Mouse (Mus musculus): ENCODE results near the gene Rpl3.
A peak's percentile ranks its signal among the peaks of the same experiment; 100 is the strongest.

The Rpl3 gene

DNA sequence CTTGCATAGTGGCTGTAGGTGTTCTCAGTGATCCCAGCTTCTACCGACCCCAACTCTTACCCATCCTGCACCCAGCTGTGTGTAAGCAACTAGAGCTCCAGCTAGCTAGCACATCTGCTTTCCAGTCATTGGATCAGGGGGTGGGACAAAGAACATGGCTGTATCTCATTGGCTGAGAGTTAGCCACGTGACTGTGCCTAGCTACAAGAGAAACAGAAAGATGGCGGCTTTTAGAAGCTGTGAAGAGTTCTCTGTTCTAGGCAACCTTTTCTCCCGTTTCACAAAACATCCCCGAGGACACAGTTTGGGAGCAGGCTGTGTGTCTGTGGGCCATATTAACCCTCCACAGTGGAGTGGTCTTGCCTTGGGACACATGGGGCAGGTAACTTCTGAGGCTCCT is 23.6 kb upstream of the Rpl3 start:
- DNase-seq (ENCODE audit: low spot score in 2 of 2) = no peak

DNA sequence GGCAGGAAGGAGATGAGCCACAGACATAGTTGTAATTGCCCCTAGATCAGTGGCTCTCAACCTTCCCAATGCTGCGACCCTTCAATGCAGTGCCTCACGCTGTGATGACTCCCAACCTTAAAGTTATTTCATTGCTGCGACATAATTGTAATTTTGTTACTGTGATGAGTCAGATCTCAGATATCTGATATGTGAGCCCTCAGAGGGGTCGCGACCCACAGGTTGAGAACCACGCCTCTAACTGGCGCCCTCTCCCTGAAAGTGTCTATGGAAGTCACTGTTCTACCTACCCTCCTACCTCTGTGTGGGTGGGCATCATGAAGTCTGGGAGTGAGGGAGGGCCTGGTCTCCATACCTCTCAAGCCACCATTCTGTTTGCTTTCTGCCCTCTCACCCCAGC is 22.7 kb upstream of the Rpl3 start:
- no peak for DNase-seq (ENCODE audit: low spot score in 2 of 2)

DNA sequence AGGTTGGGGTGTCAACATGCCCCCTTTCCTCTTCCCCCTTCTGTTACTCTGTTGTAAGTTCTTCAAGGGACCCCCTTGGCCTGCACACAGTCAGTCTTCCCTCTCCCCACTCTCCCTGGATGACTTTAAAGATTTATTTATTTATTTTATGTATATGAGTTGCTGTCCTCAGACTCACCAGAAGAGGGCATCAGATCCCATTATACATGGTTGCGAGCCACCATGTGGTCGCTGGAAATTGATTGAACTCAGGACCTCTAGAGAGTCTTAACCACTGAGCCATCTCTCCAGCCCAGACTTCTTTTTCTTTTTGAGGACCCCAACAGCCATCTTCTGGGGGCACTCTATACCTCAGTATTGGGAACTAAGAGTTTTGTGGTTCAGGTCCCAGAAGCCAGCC is 20.8 kb upstream of the Rpl3 start:
- no peak for DNase-seq (ENCODE audit: low spot score in 2 of 2)

DNA sequence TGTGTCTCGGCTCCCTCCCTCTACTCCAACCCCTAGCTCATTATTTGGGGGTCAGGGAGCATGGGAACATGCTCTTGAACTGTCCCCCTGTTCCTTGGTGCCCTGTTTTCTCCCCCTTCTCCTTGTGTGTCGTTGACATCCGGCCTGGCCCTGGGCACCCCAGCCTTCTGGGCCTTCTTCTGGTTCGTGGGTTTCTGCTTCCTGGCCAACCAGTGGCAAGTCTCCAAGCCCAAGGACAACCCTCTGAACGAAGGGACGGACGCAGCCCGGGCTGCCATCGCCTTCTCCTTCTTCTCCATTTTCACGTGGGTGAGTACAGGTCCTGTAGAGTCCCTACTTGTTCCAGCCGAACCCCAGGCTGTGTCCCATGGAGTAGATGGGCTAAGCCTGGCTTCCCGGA is 19.8 kb upstream of the Rpl3 start:
- no peak for DNase-seq (ENCODE audit: low spot score in 2 of 2)

DNA sequence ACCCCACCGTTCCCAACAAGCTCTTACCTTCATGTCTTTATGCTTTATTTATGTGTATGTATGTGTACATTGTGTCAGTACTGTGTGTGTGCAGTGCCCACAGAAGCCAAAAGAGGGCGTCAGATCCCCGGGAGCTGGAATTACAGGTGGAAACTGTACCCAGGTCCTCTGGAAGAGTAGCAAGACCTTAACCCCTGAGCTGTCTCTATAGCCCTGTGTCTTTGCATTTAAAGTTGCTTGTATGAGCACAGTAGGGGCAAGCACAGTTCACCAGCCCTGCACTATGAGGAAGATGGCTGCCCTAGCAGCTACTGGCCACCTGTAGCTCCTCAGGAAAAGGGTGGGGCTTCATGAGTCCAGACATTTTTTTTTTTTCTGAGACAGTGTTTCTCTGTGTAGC is 15.9 kb upstream of the Rpl3 start:
- DNase-seq (ENCODE audit: low spot score in 2 of 2) = no peak

DNA sequence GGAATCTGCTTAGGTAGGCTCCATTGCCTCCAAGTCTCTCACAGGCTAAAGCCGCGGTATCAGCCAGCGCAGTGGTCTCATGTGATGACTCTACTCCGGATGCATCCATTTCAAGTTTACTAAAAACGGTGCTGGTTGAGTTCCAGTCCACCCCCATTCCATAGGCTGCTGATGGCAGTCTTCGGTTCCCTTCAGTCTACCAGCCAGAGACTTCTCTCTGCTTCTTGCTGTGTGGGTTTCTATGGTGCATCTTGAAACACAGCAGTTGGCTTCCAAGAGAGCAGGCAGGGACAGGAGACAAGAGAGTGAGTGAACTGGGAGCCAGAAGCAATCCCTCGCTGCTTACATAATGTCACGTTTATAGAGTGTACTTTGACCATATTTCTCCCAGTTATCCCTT is 15.5 kb upstream of the Rpl3 start:
- DNase-seq (ENCODE audit: low spot score in 2 of 2) = no peak

DNA sequence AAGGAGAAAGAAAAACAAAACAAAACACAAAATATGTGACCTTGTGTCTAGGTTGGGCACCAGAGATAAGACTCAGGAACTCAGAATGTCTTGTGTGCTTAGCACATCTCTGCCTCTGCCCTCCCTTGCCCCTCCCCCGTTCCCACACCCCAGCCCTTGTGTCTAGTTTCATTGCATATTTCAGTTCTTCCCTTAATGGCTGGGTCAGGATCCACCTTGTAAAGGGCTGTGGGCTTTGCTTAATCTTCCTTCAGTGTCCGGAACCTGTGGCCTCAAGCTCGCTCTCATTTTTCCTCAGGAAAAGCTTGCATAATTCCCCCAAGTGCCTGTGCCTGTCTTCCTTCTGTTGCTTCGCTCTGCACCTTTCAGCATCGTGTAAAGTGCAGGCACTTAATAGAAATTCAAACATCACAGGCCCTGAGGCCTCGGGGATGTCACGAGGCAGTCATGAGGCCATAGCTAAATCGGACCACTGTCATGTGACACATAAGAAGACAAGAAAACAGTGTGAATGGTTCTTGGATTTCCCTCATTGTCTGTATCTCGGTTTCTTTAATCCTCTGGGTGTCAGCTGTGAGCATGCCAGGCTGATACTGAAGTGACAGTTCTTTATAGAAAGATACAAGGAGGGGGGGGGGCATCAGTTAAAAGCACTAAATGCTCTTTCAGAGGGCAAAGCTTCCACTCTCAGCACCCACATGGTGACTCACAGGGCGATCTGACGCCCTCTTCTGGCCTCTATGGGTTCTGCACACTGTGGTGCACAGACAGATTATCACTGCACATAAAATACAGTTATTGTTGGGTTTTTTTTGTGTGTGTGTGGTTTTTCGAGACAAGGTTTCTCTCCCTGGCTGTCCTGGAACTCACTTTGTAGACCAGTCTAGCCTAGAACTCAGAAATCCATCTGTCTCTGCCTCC is 14.1 kb upstream of the Rpl3 start:
- DNase-seq (ENCODE audit: low spot score in 2 of 2) = no peak

DNA sequence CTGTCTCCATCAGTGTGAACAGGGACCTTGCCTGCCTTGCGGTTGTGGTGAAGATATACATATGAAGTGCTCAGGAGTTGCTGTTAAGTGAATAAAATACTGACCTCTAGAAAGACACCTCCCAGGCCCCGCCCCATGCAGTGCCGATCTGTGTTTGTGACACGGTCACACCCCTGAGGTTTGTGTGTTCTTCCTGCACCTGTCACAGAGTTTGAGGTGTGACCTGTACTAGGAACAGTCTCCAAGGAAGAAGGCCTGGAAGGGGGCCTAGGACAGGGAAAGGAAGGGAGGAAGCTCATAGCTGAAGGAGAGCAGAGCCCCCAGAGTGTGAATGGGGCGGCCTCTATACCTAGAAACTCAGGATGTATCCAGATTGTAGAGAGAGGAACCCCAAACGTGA is 10.8 kb upstream of the Rpl3 start:
- no peak for DNase-seq (ENCODE audit: low spot score in 2 of 2)

DNA sequence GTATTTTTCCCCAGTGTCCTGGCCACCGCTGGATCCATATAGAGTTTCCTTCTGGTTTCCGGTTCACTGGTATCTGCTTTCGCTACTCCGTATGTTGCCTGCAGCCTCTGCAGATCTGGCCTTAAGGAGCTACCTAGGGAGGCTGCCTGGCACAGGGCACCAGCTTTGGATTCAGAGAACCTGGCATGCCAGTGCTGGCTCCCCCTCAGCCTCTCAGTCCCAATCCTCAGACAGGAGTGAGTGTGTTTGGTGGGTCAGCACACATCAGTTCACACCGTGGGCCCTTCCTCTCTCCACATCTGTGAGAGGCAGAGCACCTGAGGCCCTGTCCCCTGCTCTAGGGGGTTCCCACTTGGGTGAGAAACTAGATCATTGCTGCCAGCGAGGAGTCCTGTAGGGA is 9.8 kb upstream of the Rpl3 start:
- no peak for DNase-seq (ENCODE audit: low spot score in 2 of 2)

DNA sequence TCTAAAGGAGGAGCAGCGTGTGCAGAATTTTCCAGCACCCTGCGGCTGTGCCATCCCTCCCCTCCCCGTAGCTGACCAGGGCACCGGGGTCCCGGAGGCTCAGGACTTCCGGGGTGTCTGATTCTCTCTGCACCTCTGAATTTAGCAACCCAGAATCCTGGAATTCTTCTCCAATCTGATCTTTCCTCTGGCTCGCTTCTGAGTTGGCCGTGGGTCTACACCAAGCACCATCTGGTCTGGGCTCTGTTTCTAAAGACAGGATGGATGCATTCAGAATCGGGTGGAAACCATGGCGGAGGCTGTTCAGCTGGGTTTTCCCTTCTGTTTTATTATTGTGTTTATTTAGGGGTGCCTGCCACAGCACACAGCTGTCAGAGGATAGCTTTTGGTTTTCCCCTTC is 9.2 kb upstream of the Rpl3 start:
- DNase-seq (ENCODE audit: low spot score in 2 of 2) = no peak

DNA sequence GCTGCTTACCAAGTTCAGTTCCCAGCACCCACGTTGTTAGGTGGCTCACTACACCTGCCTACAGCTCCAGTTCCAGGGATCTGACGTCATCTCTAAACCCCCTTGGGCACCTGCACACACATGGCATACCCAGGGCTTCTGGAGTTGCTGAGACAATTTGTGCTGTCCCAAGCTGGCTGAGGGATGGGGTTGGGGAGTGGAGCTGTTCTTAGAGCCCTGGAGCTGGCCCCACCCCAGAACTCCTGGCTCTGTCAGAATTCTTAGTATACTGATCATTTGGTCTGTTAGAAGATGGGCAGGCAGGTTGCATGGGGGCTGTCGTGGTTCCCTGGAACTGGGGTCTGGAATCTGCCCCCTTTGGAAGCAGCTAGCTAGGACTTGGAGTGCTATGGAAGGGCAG is 8.5 kb upstream of the Rpl3 start:
- no peak for DNase-seq (ENCODE audit: low spot score in 2 of 2)

DNA sequence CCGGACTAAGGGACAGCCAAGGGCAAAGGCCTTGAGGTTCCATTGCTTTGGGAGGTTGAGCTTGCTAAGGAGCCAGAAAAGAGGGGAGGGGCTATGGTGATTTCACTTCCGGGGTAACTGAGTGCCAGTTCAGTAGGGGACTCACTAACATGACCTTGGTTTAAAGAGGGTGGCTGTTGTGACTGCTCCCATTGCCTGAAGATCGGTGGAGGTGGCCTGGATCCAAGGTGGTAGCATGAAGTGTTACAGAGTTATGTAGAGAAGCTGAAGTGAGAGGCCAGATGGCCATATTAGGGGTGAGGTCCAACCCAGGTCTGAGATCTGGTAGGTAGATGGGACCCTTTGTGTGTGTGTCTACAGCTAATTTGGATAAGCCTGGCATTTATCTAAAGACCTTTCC is 7.8 kb upstream of the Rpl3 start:
- no peak for DNase-seq (ENCODE audit: low spot score in 2 of 2)

DNA sequence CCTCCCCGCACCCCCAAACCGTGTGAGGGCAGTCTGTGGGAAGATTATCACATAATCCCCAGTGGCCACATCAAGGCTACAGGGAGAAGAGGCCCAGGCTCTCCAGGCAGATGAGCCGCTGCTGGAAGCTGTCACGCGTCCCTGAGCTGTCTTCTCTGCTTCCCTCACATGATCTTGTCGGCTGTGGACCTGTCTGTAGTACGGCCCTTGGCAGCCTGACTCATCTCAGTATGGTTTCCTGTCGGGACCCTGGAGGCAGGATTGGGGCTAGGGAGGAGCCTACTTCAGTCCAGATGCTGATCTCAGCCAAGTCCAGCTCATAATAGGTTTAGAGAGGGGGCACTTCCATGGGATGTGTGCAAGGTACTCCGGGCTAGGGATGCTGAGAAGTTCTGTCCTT is 7.1 kb upstream of the Rpl3 start:
- no peak for DNase-seq (ENCODE audit: low spot score in 2 of 2)

DNA sequence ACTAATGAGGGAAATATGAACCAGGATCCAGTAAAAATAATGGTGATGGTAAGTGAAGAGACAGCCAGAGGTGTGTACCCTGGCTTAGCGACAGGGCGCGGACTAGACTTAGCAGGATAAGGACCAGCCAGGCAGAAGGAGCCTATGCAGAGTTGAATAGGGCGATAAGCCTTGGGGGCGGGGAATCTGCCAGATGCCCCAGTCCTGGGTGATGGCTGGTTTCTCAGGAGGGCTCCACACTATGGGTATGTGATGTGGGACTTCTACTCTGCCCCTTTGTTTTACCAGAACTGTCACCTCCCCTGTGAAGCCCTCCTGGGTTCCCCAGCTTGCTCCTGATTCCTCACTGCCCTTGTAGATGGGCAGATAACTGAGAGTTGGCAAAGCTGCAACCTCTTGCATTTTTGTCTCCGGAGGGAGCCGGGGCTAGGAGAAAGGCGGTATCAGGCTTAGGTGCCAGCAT is 6.4 kb upstream of the Rpl3 start:
- no peak for DNase-seq (ENCODE audit: low spot score in 2 of 2)

DNA sequence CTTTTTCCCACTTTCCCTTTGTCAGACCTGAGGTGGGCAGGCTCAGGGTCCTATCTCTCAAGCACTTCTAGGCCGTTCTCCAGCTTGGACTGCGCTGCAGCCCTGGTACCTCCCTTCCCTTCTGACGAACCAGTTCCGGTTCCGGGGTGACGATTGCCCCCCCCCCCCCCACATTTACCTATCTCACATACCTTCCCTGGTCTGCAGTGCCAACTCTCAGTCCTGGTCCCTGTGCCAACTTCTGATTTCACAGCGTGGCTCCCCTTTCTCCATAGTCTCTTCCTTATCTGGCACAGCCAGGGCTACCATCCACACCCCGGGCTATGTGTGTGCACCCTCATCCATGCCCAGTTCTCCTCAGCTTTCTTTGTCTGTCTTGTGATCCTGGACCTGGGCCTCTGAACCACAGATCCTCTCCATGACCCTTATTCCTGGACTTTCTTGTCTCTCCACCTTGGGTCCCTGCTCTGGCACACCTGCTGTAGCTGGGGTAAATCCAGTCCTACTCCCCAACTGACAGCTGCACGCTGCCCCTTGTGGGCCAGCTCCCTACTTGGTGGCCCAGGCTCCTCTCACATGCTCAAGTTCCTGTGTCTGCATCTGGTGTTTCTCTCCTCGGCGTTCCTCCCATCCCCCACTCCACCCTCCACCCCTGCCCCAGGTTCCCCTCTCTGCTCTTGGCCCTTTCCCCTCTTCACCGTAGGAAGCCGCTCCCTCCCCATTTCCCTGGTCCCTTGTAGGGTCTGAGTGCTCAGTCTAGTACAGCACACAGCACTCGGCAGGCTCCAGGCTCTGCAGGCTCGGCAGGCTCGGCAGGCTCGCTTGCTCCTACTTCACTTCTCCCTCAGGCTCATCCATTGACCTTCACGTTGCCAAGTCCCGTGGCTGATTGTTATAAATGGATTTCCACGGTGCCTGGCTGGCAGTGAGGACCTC is 5.5 kb upstream of the Rpl3 start:
- no peak for DNase-seq (ENCODE audit: low spot score in 2 of 2)

DNA sequence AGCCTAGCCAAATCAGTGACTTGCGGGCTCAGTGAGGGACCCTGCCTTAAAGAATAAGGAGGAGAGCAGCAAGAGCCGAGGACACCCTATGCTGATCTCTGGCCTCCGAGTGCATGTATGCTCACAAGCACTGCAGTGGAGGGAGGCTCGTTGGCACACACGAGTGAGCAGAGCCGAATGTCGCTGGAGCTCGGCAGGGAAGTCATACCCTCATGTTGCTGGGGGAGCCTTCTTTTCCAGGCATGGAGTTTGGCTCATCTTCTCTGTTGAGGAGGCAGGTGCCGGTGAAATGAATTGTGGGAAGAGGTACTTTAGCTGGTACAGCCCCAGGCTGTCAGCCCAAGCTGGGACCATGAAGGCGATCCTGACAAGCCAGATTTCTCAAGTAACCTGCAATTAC is 4.7 kb upstream of the Rpl3 start:
- DNase-seq (ENCODE audit: low spot score in 2 of 2) = no peak

DNA sequence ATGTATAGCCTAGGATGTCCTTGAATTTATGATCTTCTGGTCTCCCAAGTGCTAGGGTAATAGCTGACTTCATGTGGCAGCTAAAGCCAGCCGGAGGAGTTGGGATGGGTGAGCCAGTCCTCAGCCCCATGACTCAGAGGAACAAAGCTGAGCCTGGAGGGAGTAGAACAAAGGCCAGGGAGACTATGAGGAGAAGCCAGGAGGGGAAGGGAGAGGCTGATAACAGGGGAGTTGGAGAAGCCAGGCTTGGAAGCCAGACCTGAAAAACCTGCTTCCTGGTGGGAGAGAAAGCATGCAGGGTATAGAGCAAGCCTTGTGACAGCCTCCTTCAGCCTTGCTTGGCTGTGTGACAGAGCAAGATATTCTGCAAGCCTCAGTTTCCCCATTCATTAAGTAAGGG is 3.9 kb upstream of the Rpl3 start:
- DNase-seq (ENCODE audit: low spot score in 2 of 2) = peak in 1 of 2 experiments; percentile 50

DNA sequence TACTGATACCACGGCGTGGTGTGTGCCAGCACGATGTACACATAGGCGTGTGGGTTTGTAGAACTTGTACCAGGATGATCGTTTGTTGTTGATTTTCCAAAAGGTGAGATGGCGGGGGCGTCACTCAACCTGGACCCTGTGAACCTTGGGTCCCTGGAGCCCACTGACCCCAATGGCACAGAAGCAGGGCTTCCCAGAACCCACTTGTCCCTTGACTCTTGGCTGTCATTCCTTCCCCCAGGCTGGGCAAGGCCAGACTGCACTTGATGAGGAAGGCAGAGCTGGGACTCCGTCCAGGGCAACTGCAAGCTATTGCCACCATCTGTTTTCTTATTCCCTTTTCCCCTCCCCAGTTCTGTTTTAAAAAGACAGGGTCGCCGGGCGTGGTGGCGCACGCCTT is 2.5 kb upstream of the Rpl3 start:
- no peak for DNase-seq (ENCODE audit: low spot score in 2 of 2)

DNA sequence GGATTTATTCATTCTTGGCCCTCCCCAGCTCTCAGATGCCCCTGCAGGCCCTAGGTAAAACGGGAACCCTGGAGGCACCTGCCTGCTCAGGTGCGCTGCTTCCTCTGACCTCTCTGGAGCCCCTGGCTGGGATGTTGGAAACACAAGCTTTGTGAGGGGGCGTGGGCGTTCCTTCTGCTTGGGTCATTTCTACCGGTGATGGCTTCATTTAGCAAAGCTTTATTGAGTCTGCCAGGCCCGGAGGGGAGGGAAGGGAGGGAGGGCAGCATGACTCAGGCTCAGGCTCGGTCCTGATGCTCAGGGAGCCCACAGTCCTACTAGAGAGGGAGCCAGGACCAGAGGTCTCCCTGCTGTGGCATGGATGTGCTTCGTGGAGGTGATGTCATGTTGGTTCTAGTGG is 931 bp upstream of the Rpl3 start:
- DNase-seq (ENCODE audit: low spot score in 2 of 2) = no peak

DNA sequence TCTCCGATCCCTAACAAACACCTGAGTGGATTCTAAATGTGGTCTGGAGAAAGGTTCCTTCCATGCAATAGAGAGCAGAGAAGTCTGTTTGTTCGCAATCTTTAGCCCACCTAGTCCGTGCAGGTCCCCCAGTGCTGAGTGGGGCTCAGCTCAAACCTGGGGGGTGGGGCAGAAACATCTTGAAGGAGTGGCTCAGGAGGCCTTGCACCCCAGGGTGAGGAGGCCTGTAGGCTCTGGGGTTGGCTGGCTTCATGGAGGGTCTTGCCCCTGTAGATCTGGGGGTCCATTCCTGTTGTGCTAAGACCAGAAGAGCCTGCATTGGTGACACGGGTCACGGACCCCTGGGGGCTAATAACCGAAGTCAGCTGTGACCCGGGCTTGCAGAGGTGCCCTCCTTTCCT is 373 bp upstream of the Rpl3 start:
- no peak for DNase-seq (ENCODE audit: low spot score in 2 of 2)

DNA sequence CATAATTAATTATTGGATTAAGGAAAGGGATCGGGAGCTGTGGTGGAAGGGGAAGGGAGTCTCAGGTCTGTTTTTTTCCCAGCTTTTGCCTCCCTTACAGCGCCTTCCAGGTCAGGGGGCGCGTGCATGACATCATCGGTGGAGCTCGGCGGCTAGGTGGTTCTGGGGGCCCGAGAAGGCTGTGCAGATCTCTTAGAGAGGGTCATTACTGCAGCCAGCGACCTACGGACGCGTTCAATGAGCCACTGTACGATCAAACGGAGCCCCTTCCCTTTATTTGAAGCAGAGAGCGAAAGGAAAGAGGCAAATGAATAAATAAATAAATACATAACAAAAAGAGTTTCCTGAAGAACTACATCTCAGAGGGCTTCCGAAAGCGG is 937 bp downstream of the Rpl3 start:
- DNase-seq (ENCODE audit: low spot score in 2 of 2) = no peak

DNA sequence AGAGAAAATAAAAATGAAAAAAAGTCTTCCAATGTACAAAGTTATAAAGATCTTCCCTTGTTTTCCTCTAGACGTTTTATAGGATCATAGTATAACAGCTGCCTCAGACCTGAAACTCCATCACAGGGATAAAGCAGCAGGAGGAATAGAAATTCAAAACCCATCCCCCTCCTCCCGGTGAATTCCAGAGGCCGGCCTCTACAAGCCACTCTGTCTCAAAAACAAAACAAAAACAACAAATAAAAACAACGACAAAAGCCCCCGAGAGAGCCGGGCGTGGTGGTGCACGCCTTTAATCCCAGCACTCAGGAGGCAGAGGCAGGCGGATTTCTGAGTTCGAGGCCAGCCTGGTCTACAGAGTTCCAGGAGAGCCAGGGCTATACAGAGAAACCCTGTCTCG is 1.5 kb downstream of the Rpl3 start:
- no peak for DNase-seq (ENCODE audit: low spot score in 2 of 2)

DNA sequence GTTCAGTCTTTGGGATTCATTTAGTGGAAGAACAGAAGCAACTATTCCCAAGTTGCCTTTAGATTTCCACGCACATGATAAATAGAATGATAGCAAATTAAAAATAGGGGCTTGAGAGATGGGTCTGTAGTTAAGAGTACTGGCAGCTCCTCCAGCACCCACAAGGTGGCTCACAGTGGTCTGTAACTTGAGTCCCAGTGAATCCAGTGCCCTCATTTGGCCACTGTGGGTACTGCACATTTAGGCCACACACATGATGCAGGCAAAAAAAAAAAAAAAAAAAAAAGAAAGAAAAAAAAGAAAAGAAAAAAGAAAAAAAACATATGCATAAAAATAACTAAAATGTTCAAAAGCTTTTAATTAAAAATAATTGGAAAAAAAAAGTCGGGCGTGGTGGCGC is 3.0 kb downstream of the Rpl3 start:
- peak; percentile 71 to 75 for DNase-seq (ENCODE audit: low spot score in 2 of 2)
